In genomic region chr9:30235791-30236190, GRCm38 (mm10) we compare ENCODE assay signal across 21 mouse cellular contexts.
DNase-seq lines count a peak whose midpoint lies in the region; ATAC-seq and TF ChIP-seq lines count a peak whose summit lies in the region.
"Had no signal": no experiment of that assay in that cellular context is flagged by ENCODE, and none has a peak within 500 bp of the region (broad histone marks: within the 10 kb centered on the region; RNA-seq: fewer than 3 reads in every experiment).

No protein-coding gene starts in this region.

- H3K4me2 ChIP-seq in hindbrain, embryonic 14.5 days (replicated peaks): no peak overlapping the region
- no peak overlapping the region for H3K4me2 ChIP-seq in hindbrain, embryonic 11.5 days (replicated peaks; ENCODE audit: low read depth, low read length)
- H3K4me2 ChIP-seq in midbrain, postnatal 0 days (ENCODE audit: low read depth, low read length, poor library complexity, severe bottlenecking): no peak overlapping the region
- no peak overlapping the region for H3K4me2 ChIP-seq in midbrain, embryonic 11.5 days
- no peak overlapping the region for H3K4me2 ChIP-seq in neural tube, embryonic 15.5 days
- H3K4me2 ChIP-seq: embryonic facial prominence, embryonic 13.5 days; embryonic facial prominence, embryonic 15.5 days; forebrain, embryonic 12.5 days had no signal

- H3K27ac ChIP-seq in hindbrain, embryonic 14.5 days: no peak overlapping the region
- no peak overlapping the region for H3K27ac ChIP-seq in hindbrain, embryonic 11.5 days (ENCODE audit: low read depth, low read length)
- no peak overlapping the region for H3K27ac ChIP-seq in midbrain, postnatal 0 days (ENCODE audit: low read depth, low read length)
- H3K27ac ChIP-seq in midbrain, embryonic 11.5 days (ENCODE audit: low read depth, low read length): no peak overlapping the region
- peak overlapping the region; percentile 30; the same call in 1 of the 2 replicates for H3K27ac ChIP-seq in neural tube, embryonic 15.5 days (replicated peaks)
- H3K27ac ChIP-seq: embryonic facial prominence, embryonic 13.5 days; embryonic facial prominence, embryonic 15.5 days; forebrain, embryonic 10.5 days; forebrain, embryonic 12.5 days had no signal

- peak; percentile 33 for DNase-seq in hindbrain, embryonic 14.5 days (ENCODE audit: low spot score)
- no peak for DNase-seq in hindbrain, embryonic 11.5 days (ENCODE audit: low spot score)
- peak; percentile 33 for DNase-seq in midbrain, postnatal 0 days (ENCODE audit: low spot score)
- DNase-seq in midbrain, embryonic 11.5 days (ENCODE audit: low spot score, missing footprints): no peak
- DNase-seq in retina, postnatal 1 day: peak; percentile 23
- DNase-seq in retina, embryonic 14.5 days (ENCODE audit: low spot score): no peak
- no peak for DNase-seq in lung, adult 2 months
- DNase-seq: adrenal gland, adult 2 months; adrenal gland, postnatal 10 days; adrenal gland, postnatal 25 days; cerebellum, adult 11 months; cerebellum, adult 18-20 months; cerebellum, adult 8-10 months; embryo, embryonic 11 days had no signal

- TF ChIP-seq CTCF in midbrain, postnatal 0 days (IDR thresholded peaks at IDR 0.05): no peak
- no peak for TF ChIP-seq CTCF in lung, adult 2 months (IDR thresholded peaks at IDR 0.05; ENCODE audit: insufficient read depth, low read length)

- no peaks in the 10 kb centered on the region for H3K36me3 ChIP-seq in hindbrain, embryonic 14.5 days (replicated peaks; ENCODE audit: control insufficient read depth, insufficient read depth)
- H3K36me3 ChIP-seq in hindbrain, embryonic 11.5 days (ENCODE audit: control insufficient read depth, insufficient read depth, low read length): no peaks in the 10 kb centered on the region
- H3K36me3 ChIP-seq in midbrain, postnatal 0 days (ENCODE audit: insufficient read depth, low read length): no peaks in the 10 kb centered on the region
- no peaks in the 10 kb centered on the region for H3K36me3 ChIP-seq in midbrain, embryonic 11.5 days (ENCODE audit: control insufficient read depth, insufficient read depth, low read length)
- no peaks in the 10 kb centered on the region for H3K36me3 ChIP-seq in neural tube, embryonic 15.5 days
- H3K36me3 ChIP-seq: embryonic facial prominence, embryonic 13.5 days; embryonic facial prominence, embryonic 15.5 days; forebrain, embryonic 10.5 days; forebrain, embryonic 12.5 days had no signal

- no peak overlapping the region for H3K9ac ChIP-seq in hindbrain, embryonic 14.5 days
- no peak overlapping the region for H3K9ac ChIP-seq in hindbrain, embryonic 11.5 days (ENCODE audit: low read depth, low read length)
- H3K9ac ChIP-seq in midbrain, postnatal 0 days (replicated peaks; ENCODE audit: low read length, poor library complexity, severe bottlenecking): no peak overlapping the region
- H3K9ac ChIP-seq in midbrain, embryonic 11.5 days (ENCODE audit: low read length): no peak overlapping the region
- H3K9ac ChIP-seq in neural tube, embryonic 15.5 days (replicated peaks): no peak overlapping the region
- H3K9ac ChIP-seq: embryonic facial prominence, embryonic 13.5 days; embryonic facial prominence, embryonic 15.5 days; forebrain, embryonic 12.5 days had no signal

- 41% methylated on average over 3 of the region's 3 CpGs for WGBS in hindbrain, embryonic 14.5 days
- WGBS in hindbrain, embryonic 11.5 days: 66% methylated on average over 3 of the region's 3 CpGs
- 75% methylated on average over 3 of the region's 3 CpGs for WGBS in midbrain, postnatal 0 days
- WGBS in midbrain, embryonic 11.5 days: 86% methylated on average over 3 of the region's 3 CpGs
- WGBS in neural tube, embryonic 15.5 days: 34% methylated on average over 3 of the region's 3 CpGs
- WGBS in lung, adult 2 months: 71% methylated on average over 3 of the region's 3 CpGs

- no peak for TF ChIP-seq POLR2A in lung, adult 2 months (IDR thresholded peaks at IDR 0.05; ENCODE audit: borderline replicate concordance, extremely low read depth, low read depth, low read length)

- H3K27me3 ChIP-seq in hindbrain, embryonic 14.5 days (ENCODE audit: control insufficient read depth, insufficient read depth, low read length): no peaks in the 10 kb centered on the region
- no peaks in the 10 kb centered on the region for H3K27me3 ChIP-seq in hindbrain, embryonic 11.5 days (ENCODE audit: control insufficient read depth, insufficient read depth, low read length)
- no peaks in the 10 kb centered on the region for H3K27me3 ChIP-seq in midbrain, postnatal 0 days (ENCODE audit: insufficient read depth, low read length)
- H3K27me3 ChIP-seq in midbrain, embryonic 11.5 days (ENCODE audit: control insufficient read depth, insufficient read depth, low read length): no peaks in the 10 kb centered on the region
- H3K27me3 ChIP-seq in neural tube, embryonic 15.5 days (replicated peaks): no peaks in the 10 kb centered on the region
- H3K27me3 ChIP-seq: embryonic facial prominence, embryonic 13.5 days; embryonic facial prominence, embryonic 15.5 days; forebrain, embryonic 12.5 days had no signal

- H3K4me3 ChIP-seq in hindbrain, embryonic 14.5 days (replicated peaks; ENCODE audit: low read length): no peak overlapping the region
- no peak overlapping the region for H3K4me3 ChIP-seq in hindbrain, embryonic 11.5 days (ENCODE audit: low read depth, low read length)
- H3K4me3 ChIP-seq in midbrain, postnatal 0 days (ENCODE audit: low read depth, low read length): no peak overlapping the region
- no peak overlapping the region for H3K4me3 ChIP-seq in midbrain, embryonic 11.5 days (ENCODE audit: low read depth, low read length)
- no peak overlapping the region for H3K4me3 ChIP-seq in neural tube, embryonic 15.5 days (replicated peaks)
- H3K4me3 ChIP-seq in lung, adult 2 months (replicated peaks; ENCODE audit: extremely low read depth, low read depth, low read length): no peak overlapping the region
- H3K4me3 ChIP-seq: embryonic facial prominence, embryonic 13.5 days; embryonic facial prominence, embryonic 15.5 days; erythroblast, embryonic 14.5 days; forebrain, embryonic 10.5 days; forebrain, embryonic 12.5 days had no signal

- no peaks in the 10 kb centered on the region for H3K9me3 ChIP-seq in hindbrain, embryonic 14.5 days (ENCODE audit: control insufficient read depth, low read length)
- H3K9me3 ChIP-seq in hindbrain, embryonic 11.5 days (ENCODE audit: control insufficient read depth, low read length): no peaks in the 10 kb centered on the region
- H3K9me3 ChIP-seq in midbrain, postnatal 0 days (ENCODE audit: low read length): no peaks in the 10 kb centered on the region
- H3K9me3 ChIP-seq in midbrain, embryonic 11.5 days (ENCODE audit: control insufficient read depth, low read length): no peaks in the 10 kb centered on the region
- no peaks in the 10 kb centered on the region for H3K9me3 ChIP-seq in neural tube, embryonic 15.5 days (replicated peaks)
- H3K9me3 ChIP-seq: embryonic facial prominence, embryonic 13.5 days; embryonic facial prominence, embryonic 15.5 days; forebrain, embryonic 10.5 days; forebrain, embryonic 12.5 days had no signal

- ATAC-seq in hindbrain, embryonic 14.5 days (ENCODE audit: low FRiP score): no peak
- ATAC-seq in hindbrain, embryonic 11.5 days (ENCODE audit: low FRiP score): no peak
- ATAC-seq in midbrain, postnatal 0 days (ENCODE audit: low FRiP score): no peak
- no peak for ATAC-seq in midbrain, embryonic 11.5 days (ENCODE audit: low FRiP score)
- no peak; the same call in 1 of the 2 replicates for ATAC-seq in neural tube, embryonic 15.5 days (ENCODE audit: low FRiP score)
- ATAC-seq: forebrain, embryonic 14.5 days had no signal

- H3K4me1 ChIP-seq in hindbrain, embryonic 14.5 days (replicated peaks; ENCODE audit: control insufficient read depth, insufficient read depth, low read length): 0 out of 2 replicates have a peak, but pooled peaks cover 9% of the 10 kb centered on the region
- H3K4me1 ChIP-seq in hindbrain, embryonic 11.5 days (replicated peaks; ENCODE audit: control insufficient read depth, insufficient read depth, low read length): no peaks in the 10 kb centered on the region
- H3K4me1 ChIP-seq in midbrain, postnatal 0 days (ENCODE audit: insufficient read depth, low read length): peaks cover 2% of the 10 kb centered on the region; the same call in 1 of the 2 replicates
- H3K4me1 ChIP-seq in midbrain, embryonic 11.5 days (ENCODE audit: control insufficient read depth, insufficient read depth, low read length): no peaks in the 10 kb centered on the region; the same call in 1 of the 2 replicates
- H3K4me1 ChIP-seq in neural tube, embryonic 15.5 days: peaks cover 20% of the 10 kb centered on the region
- H3K4me1 ChIP-seq in lung, adult 2 months (ENCODE audit: control insufficient read depth, insufficient read depth, low read length): no peaks in the 10 kb centered on the region
- H3K4me1 ChIP-seq: embryonic facial prominence, embryonic 13.5 days; embryonic facial prominence, embryonic 15.5 days had no signal

Comparison
In these comparisons a context has a peak if more than half of its experiments do, and no peak if none do; other contexts are left out.
1. DNase-seq: peak in hindbrain, embryonic 14.5 days (single experiment), midbrain, postnatal 0 days (single experiment) and retina, postnatal 1 day (single experiment); none in hindbrain, embryonic 11.5 days (single experiment), midbrain, embryonic 11.5 days (single experiment), retina, embryonic 14.5 days (single experiment) and lung, adult 2 months (single experiment).